Mouse (Mus musculus) kidney, adult 2 months (tissue): ENCODE data around the gene Ift57. TPM values are rescaled to one million over a fixed set of nuclear protein-coding genes. Genes with fewer than 3 reads are reported as not detected.

Experiments
- DNase-seq: peaks from one replicate; pipeline ENCODE4 v3.0.0; 2021
- H3K27ac ChIP-seq: fragments of 200-500 bp; 2 replicates; pipeline ENCODE4 v1.5.1; 2012; ENCODE audit warnings: low read depth, low read length, control low read depth, inconsistent platforms; ENCODE audit not compliant: insufficient read depth
- H3K27me3 ChIP-seq: fragments of 200-500 bp; replicated peaks from 2 replicates; pipeline ENCODE4 v1.6.1; 2012; ENCODE audit warnings: mild to moderate bottlenecking, moderate library complexity, low read length, inconsistent platforms; ENCODE audit not compliant: control insufficient read depth, insufficient read depth
- H3K36me3 ChIP-seq: fragments of 200-500 bp; 2 replicates; pipeline ENCODE4 v1.6.1; 2012; ENCODE audit warnings: mild to moderate bottlenecking, moderate library complexity, low read length, inconsistent platforms; ENCODE audit not compliant: control insufficient read depth, insufficient read depth
- H3K4me1 ChIP-seq: fragments of 200-500 bp; 2 replicates; pipeline ENCODE4 v1.6.1; 2011; ENCODE audit warnings: low read length; ENCODE audit not compliant: control insufficient read depth, insufficient read depth
- H3K4me3 ChIP-seq: fragments of 200-500 bp; 2 replicates; pipeline ENCODE4 v1.5.1; 2011; ENCODE audit warnings: mild to moderate bottlenecking, low read depth, low read length, control low read depth; ENCODE audit not compliant: insufficient read depth
- CTCF ChIP-seq: fragments of 200-500 bp; conservative IDR thresholded peaks from 2 replicates; pipeline ENCODE4 v1.5.1; 2011; ENCODE audit warnings: low read depth, mild to moderate bottlenecking, control low read depth, low read length, moderate library complexity, mixed read lengths; ENCODE audit not compliant: insufficient read depth, insufficient read length
- POLR2A ChIP-seq: fragments of 200-500 bp; IDR thresholded peaks from one replicate; pipeline ENCODE4 v1.6.1; 2011; ENCODE audit warnings: low read depth, low read length, control low read depth
- WGBS: fragments of 180-500 bp; shearing (Covaris S2); methylation state at CpG from one replicate; pipeline ENCODE4 v1.1.7; 2018; 5-methylcytosine and 5-hydroxymethylcytosine counted together
- polyA plus RNA-seq: library from polyadenylated mRNA; depleted of rRNA; stranded (reverse); fragments of >200 nt; gene quantifications from 2 replicates; pipeline ENCODE4 v1.2.3, GENCODE M21; 2012

Ift57 gene
- polyA plus RNA-seq, 1 experiment = 11.7 TPM

GRCm38 (mm10) chr16:49770320-49771189 is 71.5 kb downstream of the Ift57 start:
- no peak for DNase-seq
- Histone ChIP-seq H3K36me3 (no peaks in the 10 kb centered on the region), H3K27me3 (no peaks in the 10 kb centered on the region; the same call in 1 of the 2 replicates), H3K27ac (no peak overlapping the region), H3K4me1 (no peaks in the 10 kb centered on the region), H3K4me3 (no peak overlapping the region)
- TF ChIP-seq CTCF (no peak), POLR2A (no peak)
- WGBS = 78% methylated on average over 12 of the region's 12 CpGs

- H3K4me1 ChIP-seq = no peaks in the 10 kb centered on the region
- TF ChIP-seq CTCF (no peak), POLR2A (no peak)
- WGBS = 86% methylated on average over 7 of the region's 7 CpGs
- DNase-seq = no peak
- H3K27ac ChIP-seq = no peak overlapping the region
- no peak overlapping the region for H3K4me3 ChIP-seq
- H3K27me3 ChIP-seq = no peaks in the 10 kb centered on the region; the same call in 1 of the 2 replicates
- H3K36me3 ChIP-seq = no peaks in the 10 kb centered on the region
These were observed 72.8 kb downstream of the Ift57 start for GRCm38 (mm10) chr16:49771609-49772396.

GRCm38 (mm10) chr16:49772576-49772975 is 73.5 kb downstream of the Ift57 start:
- DNase-seq = no peak
- 65% methylated on average over 1 of the region's 1 CpGs for WGBS
- Histone ChIP-seq H3K36me3 (no peaks in the 10 kb centered on the region), H3K4me1 (no peaks in the 10 kb centered on the region), H3K27me3 (no peaks in the 10 kb centered on the region; the same call in 1 of the 2 replicates), H3K27ac (no peak overlapping the region), H3K4me3 (no peak overlapping the region)
- TF ChIP-seq CTCF (no peak), POLR2A (no peak)

- no peaks in the 10 kb centered on the region for H3K36me3 ChIP-seq
- TF ChIP-seq POLR2A = no peak
- TF ChIP-seq CTCF = no peak
- no peak for DNase-seq
- no peaks in the 10 kb centered on the region; the same call in 1 of the 2 replicates for H3K27me3 ChIP-seq
- no peaks in the 10 kb centered on the region for H3K4me1 ChIP-seq
- no peak overlapping the region for H3K27ac ChIP-seq
- 93% methylated on average over 1 of the region's 1 CpGs for WGBS
- no peak overlapping the region for H3K4me3 ChIP-seq
These were observed 74.0 kb downstream of the Ift57 start for GRCm38 (mm10) chr16:49773068-49773467.

GRCm38 (mm10) chr16:49774059-49775001 is 75.3 kb downstream of the Ift57 start:
- Histone ChIP-seq H3K4me1 (no peaks in the 10 kb centered on the region), H3K36me3 (no peaks in the 10 kb centered on the region), H3K4me3 (no peak overlapping the region), H3K27me3 (no peaks in the 10 kb centered on the region; the same call in 1 of the 2 replicates), H3K27ac (no peak overlapping the region)
- DNase-seq = no peak
- WGBS = 68% methylated on average over 18 of the region's 18 CpGs
- TF ChIP-seq CTCF (no peak), POLR2A (no peak)

GRCm38 (mm10) chr16:49775002-49775966 is 76.3 kb downstream of the Ift57 start:
- H3K27ac ChIP-seq = no peak overlapping the region
- DNase-seq = no peak
- WGBS = 86% methylated on average over 22 of the region's 22 CpGs

More at GRCm38 (mm10) chr16:49775002-49775966, 76.3 kb downstream of the Ift57 start:
- H3K4me1 ChIP-seq = no peaks in the 10 kb centered on the region
- no peaks in the 10 kb centered on the region; the same call in 1 of the 2 replicates for H3K27me3 ChIP-seq
- H3K4me3 ChIP-seq = no peak overlapping the region
- no peaks in the 10 kb centered on the region for H3K36me3 ChIP-seq
- TF ChIP-seq POLR2A (no peak), CTCF (no peak)
